Mouse (Mus musculus) spleen, adult 2 months (tissue): ENCODE results near the gene Gm498. TPM values are rescaled to one million over a fixed set of nuclear protein-coding genes. Genes with fewer than 3 reads are reported as not detected.

ENCODE experiments used
- DNase-seq, 2 experiments: peaks; one replicate each; pipeline versions ENCODE4 v3.0.0 to v3.0.0-alpha.2; 2012 to 2021; ENCODE audit warnings: low spot score in 2 of 2, low read depth in 1 of 2
- H3K27ac ChIP-seq: fragments of 200-500 bp; 2 replicates; pipeline ENCODE4 v1.5.1; 2012; ENCODE audit warnings: low read length, inconsistent platforms; ENCODE audit not compliant: insufficient read depth
- H3K27me3 ChIP-seq: fragments of 200-500 bp; 2 replicates; pipeline ENCODE4 v1.6.1; 2012; ENCODE audit warnings: mild to moderate bottlenecking, moderate library complexity, low read length, inconsistent platforms; ENCODE audit not compliant: control insufficient read depth, insufficient read depth
- H3K36me3 ChIP-seq: fragments of 200-500 bp; 2 replicates; pipeline ENCODE4 v1.6.1; 2012; ENCODE audit warnings: mild to moderate bottlenecking, low read length, inconsistent platforms; ENCODE audit not compliant: control insufficient read depth, insufficient read depth
- H3K4me1 ChIP-seq: fragments of 200-500 bp; 2 replicates; pipeline ENCODE4 v1.6.1; 2011; ENCODE audit warnings: inconsistent platforms; ENCODE audit not compliant: control insufficient read depth, insufficient read depth, insufficient read length
- H3K4me3 ChIP-seq: fragments of 200-500 bp; 2 replicates; pipeline ENCODE4 v1.5.1; 2011; ENCODE audit warnings: mild to moderate bottlenecking, inconsistent platforms; ENCODE audit not compliant: insufficient read depth, insufficient read length; ENCODE audit errors: extremely low read depth
- CTCF ChIP-seq: fragments of 200-500 bp; IDR thresholded peaks from 2 replicates; pipeline ENCODE4 v1.5.1; 2011; ENCODE audit warnings: mild to moderate bottlenecking, inconsistent platforms; ENCODE audit not compliant: insufficient read depth, insufficient read length, insufficient replicate concordance; ENCODE audit errors: extremely low read depth
- POLR2A ChIP-seq: fragments of 200-500 bp; IDR thresholded peaks from 2 replicates; pipeline ENCODE4 v1.6.1; 2011; ENCODE audit warnings: low read depth, low read length, inconsistent platforms
- WGBS: fragments of 180-500 bp; shearing (Covaris S2); methylation state at CpG from one replicate; pipeline ENCODE4 v1.1.7; 2018; 5-methylcytosine and 5-hydroxymethylcytosine counted together
- polyA plus RNA-seq: library from polyadenylated mRNA; depleted of rRNA; stranded (reverse); fragments of >200 nt; gene quantifications from 2 replicates; pipeline ENCODE4 v1.2.3, GENCODE M21; 2012

The Gm498 gene
- polyA plus RNA-seq, 1 experiment = not detected

GRCm38 (mm10) chr7:143892361-143892760 lies 25.7 kb downstream of the Gm498 start:
- no peaks in the 10 kb centered on the region for H3K4me1 ChIP-seq
- no peaks in the 10 kb centered on the region for H3K27me3 ChIP-seq
- no peak for DNase-seq
- no peak for TF ChIP-seq CTCF
- 70% methylated on average over 2 of the region's 2 CpGs for WGBS
- H3K36me3 ChIP-seq = no peaks in the 10 kb centered on the region
- no peak overlapping the region for H3K4me3 ChIP-seq
- no peak overlapping the region for H3K27ac ChIP-seq

GRCm38 (mm10) chr7:143900667-143901066 lies 34.0 kb downstream of the Gm498 start:
- H3K4me1 ChIP-seq = no peaks in the 10 kb centered on the region
- H3K27ac ChIP-seq = no peak overlapping the region
- WGBS = 46% methylated on average over 2 of the region's 2 CpGs
- DNase-seq = no peak
- no peak overlapping the region for H3K4me3 ChIP-seq
- no peaks in the 10 kb centered on the region for H3K27me3 ChIP-seq
- H3K36me3 ChIP-seq = no peaks in the 10 kb centered on the region
- no peak for TF ChIP-seq CTCF
- no peak for TF ChIP-seq POLR2A

GRCm38 (mm10) chr7:143905176-143905575 lies 38.5 kb downstream of the Gm498 start:
- H3K4me1 ChIP-seq = no peaks in the 10 kb centered on the region
- 82% methylated on average over 1 of the region's 1 CpGs for WGBS
- H3K27ac ChIP-seq = no peak overlapping the region
- H3K36me3 ChIP-seq = no peaks in the 10 kb centered on the region
- no peak for TF ChIP-seq CTCF
- TF ChIP-seq POLR2A = no peak
- H3K4me3 ChIP-seq = no peak overlapping the region
- no peak for DNase-seq
- H3K27me3 ChIP-seq = no peaks in the 10 kb centered on the region

- WGBS = 79% methylated on average over 3 of the region's 3 CpGs
- Histone ChIP-seq H3K36me3 (no peaks in the 10 kb centered on the region), H3K4me1 (no peaks in the 10 kb centered on the region), H3K27ac (no peak overlapping the region), H3K27me3 (no peaks in the 10 kb centered on the region), H3K4me3 (no peak overlapping the region)
- no peak for DNase-seq
- TF ChIP-seq CTCF (no peak), POLR2A (no peak)
Measured at GRCm38 (mm10) chr7:143905606-143906005, 39.0 kb downstream of the Gm498 start.

GRCm38 (mm10) chr7:143913611-143914010 lies 47.0 kb downstream of the Gm498 start:
- TF ChIP-seq POLR2A = no peak
- no peak for TF ChIP-seq CTCF

GRCm38 (mm10) chr7:143919031-143919679 lies 52.5 kb downstream of the Gm498 start:
- 73% methylated on average over 3 of the region's 3 CpGs for WGBS
- H3K27ac ChIP-seq = no peak overlapping the region
- no peak for DNase-seq
- H3K27me3 ChIP-seq = no peaks in the 10 kb centered on the region
- H3K4me3 ChIP-seq = no peak overlapping the region
- H3K4me1 ChIP-seq = no peaks in the 10 kb centered on the region
- no peak for TF ChIP-seq CTCF
- TF ChIP-seq POLR2A = no peak
- H3K36me3 ChIP-seq = no peaks in the 10 kb centered on the region

More at GRCm38 (mm10) chr7:143913611-143914010, 47.0 kb downstream of the Gm498 start:
- no peak for DNase-seq
- H3K4me1 ChIP-seq = no peaks in the 10 kb centered on the region
- 82% methylated on average over 8 of the region's 8 CpGs for WGBS
- H3K36me3 ChIP-seq = no peaks in the 10 kb centered on the region
- H3K4me3 ChIP-seq = no peak overlapping the region
- H3K27ac ChIP-seq = no peak overlapping the region
- H3K27me3 ChIP-seq = no peaks in the 10 kb centered on the region

- Histone ChIP-seq H3K4me3 (no peak overlapping the region), H3K36me3 (no peaks in the 10 kb centered on the region), H3K27ac (no peak overlapping the region), H3K27me3 (no peaks in the 10 kb centered on the region), H3K4me1 (no peaks in the 10 kb centered on the region)
- WGBS = 98% methylated on average over 1 of the region's 1 CpGs
- DNase-seq = no peak
- no peak for TF ChIP-seq POLR2A
- no peak for TF ChIP-seq CTCF
Measured at GRCm38 (mm10) chr7:143929899-143930298, 63.3 kb downstream of the Gm498 start.
